Mouse (Mus musculus): Measurements from ENCODE around the gene Eif4h.
"Not testable (repeated sequence)": the region's sequence is repeated elsewhere in the genome, so short reads cannot be mapped to it uniquely, and the experiment has no call there.

The Eif4h gene

DNA sequence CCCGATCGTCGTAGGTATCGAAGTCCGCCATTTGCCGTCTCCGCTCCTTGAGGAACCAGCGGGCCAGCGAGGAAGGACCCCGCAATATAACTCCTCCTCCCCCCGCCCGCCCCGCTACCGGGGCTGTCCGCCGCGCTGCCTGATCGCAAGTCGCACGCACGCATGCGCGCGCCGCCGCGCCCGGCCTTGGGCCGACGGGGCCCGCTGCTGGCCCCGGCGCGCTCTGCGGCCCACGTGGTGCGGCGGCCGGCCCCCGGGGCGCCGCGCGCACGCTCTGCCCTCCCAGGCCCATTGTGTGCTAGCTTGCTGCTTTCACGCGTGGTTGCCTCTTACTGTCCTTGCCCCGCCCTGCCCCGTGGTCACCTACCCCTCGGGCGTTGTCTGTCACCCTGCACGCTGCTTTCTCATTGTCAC, at the start of gene Eif4h:
Eif4h (minus strand) TSS at position 222 of the 414 bp plus-strand sequence.
- peak; percentile 98 for DNase-seq

DNA sequence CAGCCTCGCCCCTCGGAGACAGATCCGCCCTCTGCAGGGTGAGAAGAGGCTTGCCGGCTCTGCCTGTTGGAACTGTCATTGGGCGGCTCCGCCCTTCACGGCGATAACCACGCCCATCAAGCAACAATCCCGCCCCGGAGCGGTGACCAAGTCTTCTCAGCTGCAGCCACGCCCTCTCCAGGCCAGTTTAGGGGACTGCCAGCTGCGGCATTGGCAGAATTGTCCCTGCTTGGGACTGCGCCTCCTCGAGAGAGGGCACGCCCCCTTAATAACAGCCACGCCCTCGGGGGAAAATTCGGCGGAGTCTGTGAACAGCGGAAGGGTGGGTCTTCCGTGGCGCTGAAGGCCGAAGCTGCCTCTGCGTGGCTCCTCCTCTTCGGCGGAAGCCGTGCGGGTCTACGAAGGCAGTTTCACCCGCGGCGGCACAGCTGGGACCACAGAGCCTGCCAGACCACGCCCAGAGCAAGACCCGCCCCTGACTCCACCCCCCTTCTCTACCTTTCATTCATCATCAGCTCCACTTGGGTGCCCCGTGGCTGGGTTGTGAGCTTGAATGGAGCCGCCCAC, 49.5 kb upstream of the Eif4h start:
- DNase-seq: peak; percentile 91

DNA sequence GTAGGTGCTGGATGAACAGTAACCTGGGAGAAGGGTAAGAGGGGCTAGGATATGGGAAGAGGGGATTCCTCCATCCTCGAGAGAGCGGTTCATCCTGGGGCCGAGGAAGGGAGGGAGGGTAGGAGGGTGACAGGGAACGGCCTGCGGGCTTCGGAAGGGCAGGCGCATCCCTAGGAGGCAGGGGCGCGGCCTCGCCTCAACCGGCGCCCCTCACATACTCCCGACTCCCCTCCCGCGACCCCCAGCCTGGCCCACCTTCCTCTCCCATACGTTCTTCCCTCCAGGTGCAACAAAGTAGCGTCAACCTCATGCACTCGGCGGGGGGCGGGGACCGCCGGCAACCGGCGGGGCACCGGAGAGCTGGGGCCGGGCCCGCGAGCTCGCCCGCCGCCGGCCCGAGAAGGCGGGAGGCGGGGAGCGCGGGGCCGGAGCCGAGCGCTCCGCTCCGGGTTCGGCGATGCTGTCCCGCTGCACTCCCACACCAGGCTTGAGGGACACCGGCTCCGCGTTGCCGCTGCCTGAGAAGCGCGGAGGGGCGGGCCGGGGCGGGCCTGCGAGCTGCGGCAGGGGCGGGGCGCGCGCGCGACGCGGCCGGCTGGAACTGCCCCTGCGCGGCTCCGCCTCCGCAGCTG, 48.9 kb upstream of the Eif4h start, which contains the start of gene Limk1:
Limk1 (minus strand) TSS at position 513 of the 632 bp plus-strand sequence.
- DNase-seq: no peak

DNA sequence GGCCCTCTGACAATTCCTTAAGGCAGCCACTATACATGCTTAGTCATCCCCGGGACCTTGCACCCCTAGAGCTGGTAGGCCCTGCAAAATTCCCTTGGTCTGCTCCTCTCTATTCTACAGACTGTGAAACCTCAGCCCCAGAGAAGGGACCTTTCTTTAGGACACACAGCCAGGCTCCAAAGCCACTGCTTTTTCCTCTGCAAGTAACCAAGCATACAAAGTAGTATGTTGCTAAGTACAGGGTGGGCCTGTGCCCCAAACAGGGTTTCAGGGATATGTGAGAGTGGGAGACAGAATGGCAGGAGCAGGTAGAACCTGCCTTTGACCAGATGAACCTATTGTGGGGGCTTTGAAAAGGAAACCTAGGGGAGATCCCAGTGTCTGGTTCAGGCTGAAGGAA, 47.9 kb upstream of the Eif4h start:
- no peak for DNase-seq

DNA sequence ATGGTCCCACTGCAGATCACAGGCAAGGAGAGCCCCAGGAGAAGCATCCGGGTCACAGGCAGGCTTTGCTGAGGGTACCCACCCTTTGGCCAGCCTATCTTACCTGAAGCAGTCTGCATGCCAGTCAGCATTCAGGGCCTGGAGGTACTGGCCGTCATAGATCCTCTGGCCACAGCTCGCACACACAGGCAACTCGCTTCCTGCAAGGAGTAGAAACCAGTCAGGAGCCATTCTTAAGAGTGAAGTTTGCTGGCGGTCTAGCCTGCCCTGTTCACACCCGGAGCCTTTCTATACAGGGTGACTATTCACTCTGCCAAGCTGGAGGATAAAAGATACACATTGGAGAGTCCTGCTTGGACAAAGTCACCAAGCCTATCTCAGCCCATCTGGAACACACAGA, 47.3 kb upstream of the Eif4h start:
- no peak for DNase-seq

DNA sequence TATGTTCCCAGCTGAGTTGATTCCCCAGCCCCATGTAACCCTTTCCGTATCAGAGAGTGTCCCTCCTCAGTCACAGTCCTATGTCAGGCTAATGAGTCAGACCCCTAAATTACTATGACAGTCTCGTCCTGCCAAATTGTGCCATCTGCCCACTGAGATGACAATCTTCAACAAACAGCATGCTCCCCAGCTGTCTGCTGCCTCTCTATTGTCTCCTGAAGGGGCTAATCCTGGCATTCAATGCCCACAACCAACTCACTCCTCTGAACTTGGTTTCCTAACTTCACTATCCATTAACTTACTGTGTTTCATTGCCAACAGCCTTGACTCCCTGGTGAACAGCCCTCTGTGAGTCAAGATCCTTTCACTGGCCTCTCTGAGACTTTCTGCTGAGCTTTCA, 45.1 kb upstream of the Eif4h start:
- no peak for DNase-seq

DNA sequence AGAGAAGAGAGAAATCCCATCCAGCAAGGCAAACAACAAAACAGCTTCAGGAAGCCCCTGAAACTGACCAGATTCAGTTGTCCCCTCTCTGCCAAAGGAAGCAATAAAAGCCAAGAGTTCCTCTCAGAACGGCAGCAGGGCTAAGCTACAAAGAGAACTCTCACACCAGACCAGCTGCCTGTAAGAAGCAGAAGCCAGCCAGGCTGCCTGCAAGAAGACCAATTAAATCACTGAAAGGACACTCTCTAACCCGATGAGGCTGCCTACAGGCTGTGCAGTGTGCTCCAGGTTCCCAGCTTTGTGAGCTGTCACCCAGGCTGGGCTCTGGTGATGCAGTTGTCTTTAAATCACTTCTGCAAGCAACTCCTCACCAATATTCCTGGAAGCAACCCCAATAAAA, 44.5 kb upstream of the Eif4h start:
- no peak for DNase-seq

DNA sequence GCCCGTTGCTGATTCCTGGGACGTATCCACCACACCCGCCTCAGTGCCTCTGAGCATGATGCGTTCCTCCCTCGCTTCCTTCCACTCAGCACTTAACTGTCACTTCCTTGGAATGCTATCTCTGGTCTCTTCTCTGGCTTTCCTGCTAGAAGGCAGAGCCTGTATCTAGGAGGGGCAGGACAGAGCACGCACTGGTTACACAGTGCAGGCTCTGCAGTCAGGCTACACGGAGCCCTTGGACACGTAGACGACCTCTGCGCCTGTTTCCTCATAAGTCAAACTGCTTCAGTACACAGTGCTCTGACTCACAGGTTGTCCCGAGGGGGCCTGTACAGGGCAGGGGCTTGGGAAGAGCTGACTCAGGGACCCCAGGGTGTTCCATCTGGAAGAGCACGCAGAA, 40.9 kb upstream of the Eif4h start:
- no peak for DNase-seq

DNA sequence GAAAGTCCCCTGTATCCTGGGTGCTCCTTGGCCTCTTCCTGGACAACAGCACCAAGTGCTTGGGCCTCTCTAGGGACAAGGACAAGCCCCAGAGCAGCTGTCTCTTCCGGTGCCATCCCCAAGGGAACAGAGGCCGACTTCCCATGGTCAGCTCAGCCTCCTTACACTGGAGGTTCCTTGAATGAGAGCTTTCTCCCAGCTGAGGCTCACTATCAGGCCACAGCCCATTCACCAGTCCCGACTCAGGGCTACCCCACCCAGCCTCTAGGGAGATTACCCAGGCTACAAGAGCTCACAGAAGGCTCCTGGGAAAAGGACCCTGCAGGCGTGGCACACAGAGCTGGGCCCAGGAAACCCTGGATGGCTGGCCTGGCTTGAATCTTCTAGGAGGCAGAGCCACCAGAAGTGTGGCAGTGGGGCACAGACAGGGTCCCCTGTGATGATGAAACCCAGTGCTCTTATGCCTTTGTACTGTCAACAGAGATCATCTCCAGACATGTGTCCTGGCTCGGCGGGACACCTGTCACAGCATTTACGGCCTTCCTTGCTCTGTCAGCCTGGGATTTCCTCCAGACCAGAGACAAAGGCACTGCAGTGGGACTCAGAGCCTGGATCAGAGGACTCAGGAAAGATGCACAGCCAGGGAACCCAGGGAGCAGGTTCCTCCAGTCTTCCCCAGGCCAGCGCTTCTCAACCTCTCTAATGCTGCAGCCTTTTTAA, 39.7 kb upstream of the Eif4h start:
- DNase-seq: no peak

DNA sequence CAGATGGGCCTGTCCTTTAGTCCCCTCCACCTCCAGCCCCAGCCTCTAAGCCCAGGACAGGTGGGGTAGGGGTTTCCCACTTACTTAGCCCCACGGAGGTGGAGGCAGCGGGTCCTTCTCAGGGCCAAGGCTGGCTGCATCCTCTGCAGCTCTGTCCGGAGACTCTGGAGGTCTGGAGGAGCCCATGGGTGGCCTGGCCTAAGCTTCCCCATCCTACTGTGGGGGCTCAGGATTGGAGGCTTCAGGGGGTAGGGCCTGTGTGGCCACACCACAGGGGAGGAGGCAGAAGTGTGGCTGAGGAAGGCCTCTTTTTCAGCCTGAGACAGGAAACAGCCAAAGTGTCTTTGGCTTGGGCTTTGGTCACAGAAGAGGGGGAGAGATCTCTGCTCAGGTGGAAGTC, 38.7 kb upstream of the Eif4h start:
- DNase-seq: no peak

DNA sequence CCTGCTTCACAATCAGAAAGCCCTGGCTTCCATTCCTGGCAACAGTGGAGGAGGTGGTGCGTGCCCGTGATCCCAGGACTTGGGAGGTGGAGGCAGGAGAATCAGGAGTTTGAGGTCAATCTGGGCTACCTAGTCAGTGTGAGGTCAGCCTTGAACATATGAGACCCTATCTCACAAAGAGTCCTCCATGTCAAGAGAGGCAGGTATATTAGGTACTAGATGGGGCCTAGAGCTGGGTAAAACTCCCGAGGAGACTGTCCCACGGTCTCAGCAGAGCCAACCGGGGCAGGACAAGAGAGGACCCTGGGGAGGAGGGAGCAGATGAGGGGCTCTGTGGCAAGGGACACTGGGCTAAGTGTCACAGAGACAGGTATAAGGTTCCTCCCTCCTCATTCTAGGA, 38.2 kb upstream of the Eif4h start:
- no peak for DNase-seq

DNA sequence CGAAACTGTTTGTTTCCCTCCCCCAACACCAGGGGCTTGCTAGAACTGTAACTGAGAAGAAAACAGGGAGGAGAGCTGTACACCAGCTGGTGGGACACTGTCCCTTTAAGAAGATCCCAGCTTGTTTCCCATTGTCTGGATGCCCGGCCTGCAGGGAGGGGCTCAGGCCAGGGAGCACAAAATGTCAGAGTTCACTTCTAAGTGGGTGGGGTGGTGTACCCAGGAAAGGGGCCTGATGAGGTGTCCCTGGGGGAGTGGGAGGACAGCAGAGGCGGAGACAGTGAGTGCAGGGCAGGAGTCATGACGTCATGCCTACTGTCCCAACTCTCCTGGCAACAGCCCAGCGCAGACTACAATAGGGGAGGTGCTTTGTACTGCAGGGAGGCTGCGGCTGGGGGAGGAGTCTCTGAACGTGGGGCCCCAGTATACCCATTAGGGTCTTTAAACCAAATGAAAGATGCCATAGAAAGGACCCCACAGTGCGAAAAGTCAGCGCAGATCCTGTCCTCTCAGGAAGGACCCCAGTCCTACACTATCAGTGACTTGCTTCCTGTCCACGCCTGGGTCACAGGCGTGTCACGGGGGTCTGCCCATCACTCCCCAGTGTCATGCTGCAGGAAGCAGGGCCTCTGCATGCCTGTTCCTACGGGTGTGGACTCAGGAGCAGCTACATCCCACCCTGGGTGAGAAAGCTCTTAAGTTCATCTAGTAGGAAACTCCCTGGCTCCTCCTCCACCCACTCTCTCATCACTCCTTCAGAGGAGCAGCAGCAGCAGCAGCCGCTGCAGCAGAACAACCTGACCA, 36.9 kb upstream of the Eif4h start:
- peak; percentile 43 for DNase-seq

DNA sequence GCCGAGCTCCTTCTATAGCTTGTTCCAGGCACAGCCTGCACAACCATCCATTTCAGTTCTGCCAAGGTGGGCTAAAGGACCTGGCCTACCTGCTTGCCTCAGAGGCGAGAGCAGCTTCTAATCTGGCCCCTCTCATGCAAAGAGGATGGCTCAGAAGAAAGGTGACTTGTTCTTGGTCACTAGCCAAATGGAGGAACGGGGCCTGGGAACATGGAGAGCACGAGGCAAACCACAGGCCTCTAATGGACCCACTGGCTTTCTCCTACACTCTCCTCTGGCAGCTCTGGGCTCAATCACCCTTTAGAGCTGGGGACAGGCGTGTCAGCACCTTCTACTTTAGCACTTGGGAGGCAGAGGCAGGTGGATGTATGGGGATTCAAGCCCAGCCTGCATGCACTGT, 35.7 kb upstream of the Eif4h start:
- no peak for DNase-seq

DNA sequence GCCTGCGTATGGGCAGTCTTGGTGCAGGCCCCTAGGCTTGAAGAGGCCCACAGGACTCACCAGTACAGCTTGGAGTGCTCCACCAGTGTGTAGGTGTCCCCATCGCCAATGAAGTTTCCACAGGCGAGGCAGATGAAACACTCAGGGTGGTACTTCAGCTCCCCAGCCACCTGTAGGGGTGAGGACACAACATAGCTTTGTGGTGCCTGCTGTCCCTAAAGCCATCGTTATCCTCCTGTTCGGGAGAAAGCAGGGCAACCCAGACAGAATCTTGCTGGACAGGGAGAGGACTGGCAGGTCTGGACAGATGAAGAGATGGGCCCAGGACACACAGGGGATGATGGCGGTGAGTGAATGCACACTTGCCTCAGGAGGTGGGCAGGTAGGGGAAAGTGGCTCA, 33.3 kb upstream of the Eif4h start:
- DNase-seq: no peak

DNA sequence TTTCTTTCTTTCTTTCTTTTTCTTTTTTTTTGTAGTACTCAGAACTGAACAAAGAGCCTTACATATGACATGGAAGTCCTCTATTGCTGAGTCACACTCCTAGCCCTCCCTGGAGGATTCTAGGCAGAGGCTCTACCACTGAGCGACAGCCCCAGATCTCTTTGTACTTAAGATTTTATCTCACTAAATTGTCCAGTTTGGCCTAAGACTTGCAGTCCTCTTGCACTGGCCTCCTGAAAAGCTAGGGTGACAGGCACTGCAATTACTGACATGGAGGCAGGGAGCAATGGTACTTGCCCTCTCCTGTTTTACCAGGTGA, 32.9 kb upstream of the Eif4h start:
- no peak for DNase-seq

DNA sequence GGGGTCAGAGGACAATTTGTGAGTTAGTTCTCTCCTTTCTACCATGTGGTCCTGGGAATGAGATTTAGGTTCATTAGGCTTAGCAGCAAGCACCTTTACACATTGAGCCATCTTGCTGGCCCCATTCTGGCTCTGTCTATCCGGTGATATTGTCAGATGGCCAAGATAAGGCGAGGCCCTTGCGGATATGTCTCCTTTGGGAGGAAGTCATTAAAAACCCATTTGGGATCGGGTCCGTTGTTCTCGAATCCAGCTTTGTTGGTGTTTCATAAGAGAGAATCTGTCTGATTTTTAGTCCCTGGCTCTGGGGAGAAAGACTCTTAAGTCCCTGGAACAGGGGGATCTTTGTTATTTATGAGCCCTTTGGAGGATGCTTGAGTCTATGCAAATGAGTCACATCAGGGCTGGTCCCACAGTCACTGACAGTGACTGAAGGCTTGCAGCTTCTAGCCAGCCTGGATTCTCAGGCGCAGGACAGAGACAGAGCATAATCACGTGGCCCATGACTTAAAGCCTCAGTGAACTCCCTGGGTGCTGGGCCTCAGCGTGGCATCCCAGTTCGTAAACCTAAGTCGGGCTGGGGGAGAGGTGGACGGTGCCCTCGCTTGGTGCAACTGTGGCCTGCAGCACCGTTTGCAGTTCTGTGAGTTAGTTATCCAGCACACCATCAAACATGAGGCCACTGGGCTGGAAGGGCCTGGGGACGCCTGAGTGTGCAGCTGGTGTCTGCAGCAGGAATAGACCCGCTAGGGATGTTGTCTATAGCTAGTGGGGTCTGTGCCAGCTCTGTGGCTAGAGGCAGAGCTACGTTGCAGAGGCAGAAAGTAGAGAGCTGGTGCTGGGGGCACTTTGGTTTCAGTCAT, 32.3 kb upstream of the Eif4h start:
- no peak for DNase-seq

DNA sequence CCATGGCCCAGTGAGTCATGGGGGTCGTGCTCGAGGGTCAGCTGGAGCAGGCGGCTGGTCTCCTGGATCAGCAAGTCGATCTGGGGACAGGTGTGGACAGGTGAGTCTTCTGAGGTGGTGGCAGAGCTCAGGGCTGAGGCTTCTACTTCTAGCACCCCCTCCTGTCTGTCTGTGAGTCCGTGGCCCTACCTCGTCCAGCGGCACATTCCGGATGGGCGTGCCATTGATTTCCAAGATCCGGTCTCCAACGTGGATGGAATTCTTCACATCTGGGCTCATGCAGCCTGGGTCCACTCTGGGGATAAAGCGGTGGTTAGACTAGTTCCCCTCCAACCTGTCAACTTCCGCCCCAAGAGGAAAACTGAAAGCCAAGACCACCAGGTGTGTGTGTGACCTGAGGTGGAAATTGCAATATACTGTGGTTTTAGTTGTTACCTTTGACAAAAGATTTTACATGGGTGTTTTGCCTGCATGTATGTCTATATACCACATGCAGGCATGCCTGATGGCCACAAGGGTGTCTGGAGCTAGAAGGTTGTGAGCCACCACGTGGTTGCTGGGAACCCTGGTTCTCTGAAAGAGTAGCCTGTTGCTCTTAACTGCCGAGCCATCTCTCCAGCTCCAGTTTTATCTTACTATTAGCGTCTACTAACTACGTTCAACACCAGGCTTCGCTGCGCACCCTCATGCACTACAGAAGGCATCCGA, 29.9 kb upstream of the Eif4h start:
- no peak for DNase-seq

DNA sequence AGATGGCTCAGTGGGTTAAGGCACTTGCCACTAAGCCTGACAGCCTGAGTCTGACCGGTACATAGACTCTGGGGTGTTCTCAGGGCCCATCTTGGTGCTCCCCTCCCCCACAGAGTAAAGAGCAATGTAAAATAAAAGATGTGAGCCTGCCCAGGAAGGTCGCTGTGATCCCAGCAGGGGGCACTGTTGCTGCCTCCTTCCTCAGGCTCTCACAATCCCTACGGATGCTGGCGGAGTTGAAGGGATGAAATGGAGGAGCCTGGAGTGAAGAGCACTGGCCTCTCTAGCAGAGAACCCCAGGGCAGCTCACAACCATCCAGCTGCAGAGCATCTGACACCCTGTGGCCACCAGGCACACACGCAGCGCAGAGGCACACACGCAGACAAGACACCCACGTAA, 29.2 kb upstream of the Eif4h start:
- peak; percentile 70 for DNase-seq

DNA sequence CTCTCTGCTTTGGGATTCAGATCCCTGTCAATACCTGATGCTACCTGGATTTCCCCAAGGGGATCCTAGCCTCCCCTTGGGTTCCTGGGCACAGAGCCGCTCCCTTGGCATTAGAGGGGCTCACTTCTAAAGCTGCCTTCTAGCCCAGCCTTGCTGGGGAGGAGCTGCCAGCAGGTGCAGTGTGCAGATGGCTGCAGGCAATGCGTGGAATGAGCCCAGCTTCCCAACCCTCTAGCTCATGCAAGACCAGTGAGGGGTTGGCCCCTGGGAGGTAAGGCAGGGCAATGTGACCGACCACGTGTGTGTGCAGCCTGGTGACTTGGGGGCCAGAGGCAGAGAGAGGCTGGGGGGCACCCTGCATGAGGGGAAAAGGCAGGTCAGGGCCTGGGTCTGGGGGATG, 17.4 kb upstream of the Eif4h start:
- no peak for DNase-seq

DNA sequence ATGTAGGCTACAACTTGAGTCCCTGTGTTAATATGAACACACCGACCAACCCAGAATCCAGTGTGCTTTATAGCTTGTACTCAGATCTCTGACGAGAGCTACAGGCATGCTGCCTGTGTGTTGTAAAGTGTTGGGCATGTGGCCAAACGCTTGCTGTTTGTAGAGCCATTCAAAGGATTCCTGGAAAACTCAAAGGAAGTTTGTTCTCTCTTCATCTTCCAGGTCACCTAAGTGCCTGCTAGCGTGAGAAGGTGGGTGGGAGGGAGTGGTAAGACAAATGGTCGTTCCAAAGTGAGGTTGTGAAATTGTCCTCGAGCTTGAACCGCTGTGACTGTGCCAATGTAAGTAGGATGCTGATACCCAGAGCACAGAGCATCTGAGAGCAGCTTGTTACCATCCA, 12.7 kb upstream of the Eif4h start:
- peak; percentile 52 for DNase-seq

DNA sequence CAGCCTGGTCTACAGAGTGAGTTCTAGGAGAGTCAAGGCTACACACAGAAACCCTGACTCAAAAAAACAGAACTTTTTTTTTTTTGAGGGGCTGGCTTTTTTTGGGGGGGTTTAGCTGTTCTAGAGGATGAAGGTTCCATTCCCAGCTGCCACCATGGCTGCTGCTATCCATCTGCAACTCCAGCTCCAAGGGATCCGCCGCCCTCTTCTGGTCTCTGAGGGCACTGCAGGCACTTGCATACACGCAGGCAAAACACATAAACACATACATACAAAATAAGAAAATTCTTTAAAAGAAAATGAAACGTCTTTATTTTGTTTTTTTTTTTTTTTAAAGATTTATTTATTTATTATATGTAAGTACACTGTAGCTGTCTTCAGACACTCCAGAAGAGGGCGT, 11.6 kb upstream of the Eif4h start:
- DNase-seq: peak; percentile 66

DNA sequence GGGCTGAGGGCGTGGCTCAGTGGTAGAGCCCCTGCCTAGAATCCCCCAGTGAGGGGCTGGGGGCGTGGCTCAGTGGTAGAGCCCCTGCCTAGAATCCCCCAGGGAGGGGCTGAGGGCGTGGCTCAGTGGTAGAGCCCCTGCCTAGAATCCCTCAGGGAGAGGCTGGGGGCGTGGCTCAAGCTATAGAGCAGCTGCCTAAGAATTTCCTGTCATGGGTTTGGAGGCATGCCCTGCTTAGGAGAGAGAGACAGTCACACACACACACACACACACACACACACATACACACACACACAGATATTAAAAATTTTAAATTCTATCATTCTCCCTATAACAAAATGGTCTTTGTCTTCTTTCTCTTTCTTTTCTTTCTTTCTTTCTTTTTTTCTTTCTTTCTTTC, 9.7 kb upstream of the Eif4h start:
- DNase-seq: not testable (repeated sequence)

Data from right cerebral cortex, postnatal 4 days (tissue).